Comparison of ENCODE assay signal across 24 mouse cellular contexts in genomic region chr1:54930670-54931200, GRCm38 (mm10). TPM values are rescaled to one million over a fixed set of nuclear protein-coding genes. Genes with fewer than 3 reads are reported as not detected.
A peak's percentile ranks its signal among the peaks of the same experiment; 100 is the strongest.
DNase-seq lines count a peak whose midpoint lies in the region; ATAC-seq and TF ChIP-seq lines count a peak whose summit lies in the region.
"Had no signal": no experiment of that assay in that cellular context is flagged by ENCODE, and none has a peak within 500 bp of the region (broad histone marks: within the 10 kb centered on the region; RNA-seq: fewer than 3 reads in every experiment).

No protein-coding gene starts in this region.

- no peak overlapping the region for H3K9ac ChIP-seq in lung, postnatal 0 days (replicated peaks; ENCODE audit: low read depth)
- no peak overlapping the region for H3K9ac ChIP-seq in limb, embryonic 13.5 days
- H3K9ac ChIP-seq in kidney, embryonic 14.5 days (ENCODE audit: low read depth, low read length): no peak overlapping the region
- H3K9ac ChIP-seq: embryonic facial prominence, embryonic 12.5 days; forebrain, embryonic 13.5 days; heart, embryonic 13.5 days; intestine, embryonic 15.5 days; limb, embryonic 15.5 days; liver, embryonic 15.5 days had no signal

- no peaks in the 10 kb centered on the region for H3K36me3 ChIP-seq in lung, postnatal 0 days (ENCODE audit: insufficient read depth, low read length)
- no peaks in the 10 kb centered on the region for H3K36me3 ChIP-seq in limb, embryonic 13.5 days
- H3K36me3 ChIP-seq in kidney, embryonic 14.5 days (ENCODE audit: control insufficient read depth, insufficient read depth, low read length): no peaks in the 10 kb centered on the region
- H3K36me3 ChIP-seq: embryonic facial prominence, embryonic 12.5 days; heart, embryonic 13.5 days; intestine, embryonic 15.5 days; limb, embryonic 15.5 days; liver, embryonic 15.5 days had no signal

- H3K4me3 ChIP-seq in lung, postnatal 0 days (ENCODE audit: low read depth, low read length): no peak overlapping the region
- H3K4me3 ChIP-seq in lung, adult 2 months (replicated peaks; ENCODE audit: extremely low read depth, low read depth, low read length): no peak overlapping the region
- no peak overlapping the region for H3K4me3 ChIP-seq in limb, embryonic 13.5 days
- no peak overlapping the region for H3K4me3 ChIP-seq in kidney, embryonic 14.5 days (ENCODE audit: low read length)
- H3K4me3 ChIP-seq: embryonic facial prominence, embryonic 12.5 days; erythroblast, embryonic 14.5 days; forebrain, embryonic 13.5 days; heart, embryonic 13.5 days; intestine, embryonic 15.5 days; layer of hippocampus, adult 2 months; limb, embryonic 15.5 days; liver, embryonic 15.5 days had no signal

- no peaks in the 10 kb centered on the region for H3K9me3 ChIP-seq in lung, postnatal 0 days (ENCODE audit: low read length)
- no peaks in the 10 kb centered on the region for H3K9me3 ChIP-seq in limb, embryonic 13.5 days
- H3K9me3 ChIP-seq in kidney, embryonic 14.5 days (ENCODE audit: control insufficient read depth, low read length): no peaks in the 10 kb centered on the region
- H3K9me3 ChIP-seq: embryonic facial prominence, embryonic 12.5 days; forebrain, embryonic 13.5 days; heart, embryonic 13.5 days; intestine, embryonic 15.5 days; limb, embryonic 15.5 days; liver, embryonic 15.5 days had no signal

- ATAC-seq in lung, postnatal 0 days: no peak
- peak; percentile 48 for ATAC-seq in limb, embryonic 13.5 days (ENCODE audit: low FRiP score, low read depth)
- ATAC-seq in kidney, embryonic 14.5 days (ENCODE audit: low FRiP score, low TSS enrichment): no peak
- ATAC-seq: forebrain, embryonic 13.5 days; hindbrain, embryonic 16.5 days; intestine, embryonic 15.5 days had no signal

- 0 out of 2 replicates have a peak, but pooled peaks have one; percentile 20 for TF ChIP-seq EP300 in lung, postnatal 0 days (IDR thresholded peaks at IDR 0.05)

- no peaks in the 10 kb centered on the region for H3K27me3 ChIP-seq in lung, postnatal 0 days (replicated peaks; ENCODE audit: insufficient read depth, low read length)
- no peaks in the 10 kb centered on the region for H3K27me3 ChIP-seq in limb, embryonic 13.5 days
- H3K27me3 ChIP-seq in kidney, embryonic 14.5 days (ENCODE audit: control insufficient read depth, insufficient read depth, low read length): no peaks in the 10 kb centered on the region
- H3K27me3 ChIP-seq: embryonic facial prominence, embryonic 12.5 days; forebrain, embryonic 13.5 days; heart, embryonic 13.5 days; intestine, embryonic 15.5 days; limb, embryonic 15.5 days had no signal

- 47% methylated on average over 8 of the region's 8 CpGs for WGBS in lung, postnatal 0 days
- 62% methylated on average over 8 of the region's 8 CpGs for WGBS in lung, adult 2 months
- 23% methylated on average over 8 of the region's 8 CpGs for WGBS in limb, embryonic 13.5 days
- 57% methylated on average over 8 of the region's 8 CpGs for WGBS in kidney, embryonic 14.5 days

- H3K4me2 ChIP-seq in lung, postnatal 0 days (replicated peaks; ENCODE audit: low read depth, low read length): no peak overlapping the region
- H3K4me2 ChIP-seq in limb, embryonic 13.5 days (replicated peaks): no peak overlapping the region
- H3K4me2 ChIP-seq in kidney, embryonic 14.5 days (replicated peaks; ENCODE audit: low read depth, low read length): no peak overlapping the region
- H3K4me2 ChIP-seq: embryonic facial prominence, embryonic 12.5 days; forebrain, embryonic 13.5 days; heart, embryonic 13.5 days; intestine, embryonic 15.5 days; limb, embryonic 15.5 days; liver, embryonic 15.5 days; midbrain, embryonic 11.5 days had no signal

- no peak for TF ChIP-seq CTCF in lung, postnatal 0 days (IDR thresholded peaks at IDR 0.05)
- no peak for TF ChIP-seq CTCF in lung, adult 2 months (IDR thresholded peaks at IDR 0.05; ENCODE audit: insufficient read depth, low read length)

- TF ChIP-seq POLR2A in lung, adult 2 months (IDR thresholded peaks at IDR 0.05; ENCODE audit: borderline replicate concordance, extremely low read depth, low read depth, low read length): no peak

- H3K27ac ChIP-seq in lung, postnatal 0 days (ENCODE audit: low read length): no peak overlapping the region
- no peak overlapping the region for H3K27ac ChIP-seq in limb, embryonic 13.5 days
- no peak overlapping the region for H3K27ac ChIP-seq in kidney, embryonic 14.5 days (ENCODE audit: low read depth, low read length)
- H3K27ac ChIP-seq: embryonic facial prominence, embryonic 12.5 days; forebrain, embryonic 13.5 days; heart, embryonic 13.5 days; intestine, embryonic 15.5 days; layer of hippocampus, adult 2 months; limb, embryonic 15.5 days; liver, embryonic 15.5 days had no signal

- DNase-seq in lung, postnatal 0 days (ENCODE audit: low spot score): no peak
- DNase-seq in lung, adult 2 months: no peak
- peak; percentile 52 for DNase-seq in NIH3T3 (ENCODE audit: low read depth)
- DNase-seq in gastrocnemius, adult 8-10 months (ENCODE audit: low spot score in 2 of 2): no peak
- no peak for DNase-seq in lung, postnatal 4 days
- DNase-seq: adrenal gland, postnatal 10 days; cerebellum, adult 2 months; cerebellum, postnatal 25 days; kidney, adult 8-10 months; kidney, postnatal 25 days; layer of hippocampus, postnatal 36 days; right cerebral cortex, postnatal 14 days had no signal

- H3K4me1 ChIP-seq in lung, postnatal 0 days (ENCODE audit: insufficient read depth, low read depth, low read length): no peaks in the 10 kb centered on the region
- 0 out of 2 replicates have a peak, but pooled peaks cover 2% of the 10 kb centered on the region for H3K4me1 ChIP-seq in lung, adult 2 months (ENCODE audit: control insufficient read depth, insufficient read depth, low read length)
- H3K4me1 ChIP-seq in limb, embryonic 13.5 days: peaks cover 20% of the 10 kb centered on the region
- no peaks in the 10 kb centered on the region for H3K4me1 ChIP-seq in kidney, embryonic 14.5 days (ENCODE audit: control insufficient read depth, insufficient read depth, low read length)
- H3K4me1 ChIP-seq: forebrain, embryonic 13.5 days; intestine, embryonic 15.5 days had no signal

RNA-seq across cellular contexts. Expression of gene Ankrd44, which starts 4.5 kb away (rescaled TPM):
- polyA plus RNA-seq in lung, postnatal 0 days (2015; fragmentation: Nextera tagmentation; extraction: Ambion mirVana): 16.5 and 17.8 TPM in 2 replicates
- 39.0 and 67.3 TPM in 2 replicates for polyA plus RNA-seq in lung, adult 2 months (2012; rRNA removed)
- polyA plus RNA-seq in limb, embryonic 13.5 days (2015; fragmentation: Nextera tagmentation; extraction: Ambion mirVana): 20.3 and 23.0 TPM in 2 replicates
- total RNA-seq in gastrocnemius, adult 8-10 months (2022): 1 to 10 TPM; 4.0 to 6.9 (median 5.7) TPM
- polyA plus RNA-seq in kidney, embryonic 14.5 days (2014; fragmentation: Nextera tagmentation; extraction: Ambion mirVana): 5.3 and 9.0 TPM in 2 replicates
